Mouse (Mus musculus) large intestine, adult 2 months (tissue): ENCODE measurements at regions not wholly inside any gene's neighbourhood (a gene's known extent, or its start where the extent isn't known, plus 50 kb on each side); places are given as distances from the start of the nearest gene placed in this dataset.
A peak's percentile ranks its signal among the peaks of the same experiment; 100 is the strongest.

Experiments
- DNase-seq: peaks from one replicate; pipeline ENCODE4 v3.0.0-alpha.2; 2012; ENCODE audit warnings: low read depth, low spot score
- WGBS: fragments of 180-500 bp; shearing (Covaris S2); methylation state at CpG from one replicate; pipeline ENCODE4 v1.1.7; 2018; 5-methylcytosine and 5-hydroxymethylcytosine counted together

DNA sequence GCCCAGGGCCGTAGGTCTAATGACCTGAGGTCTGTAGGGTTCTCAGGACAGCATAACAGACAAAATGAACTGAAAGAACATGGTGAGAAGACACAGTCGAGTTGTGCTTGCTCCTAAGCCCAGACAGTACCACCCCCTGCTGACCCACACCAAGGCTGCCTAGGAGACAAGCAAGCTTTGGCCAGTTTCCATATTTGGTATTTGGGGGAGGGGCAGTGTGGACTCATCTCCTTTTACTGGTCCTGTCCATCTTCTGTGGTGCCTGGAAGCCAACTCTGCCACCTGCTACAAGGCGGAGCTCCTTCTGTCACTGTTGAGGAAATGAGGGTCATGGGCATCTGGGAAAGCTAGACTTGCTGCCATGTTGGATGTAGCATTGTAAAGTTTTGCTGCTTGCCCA, 68.9 kb downstream of the Tex29 start:
- no peak for DNase-seq
- 80% methylated on average over 3 of the region's 3 CpGs for WGBS

DNA sequence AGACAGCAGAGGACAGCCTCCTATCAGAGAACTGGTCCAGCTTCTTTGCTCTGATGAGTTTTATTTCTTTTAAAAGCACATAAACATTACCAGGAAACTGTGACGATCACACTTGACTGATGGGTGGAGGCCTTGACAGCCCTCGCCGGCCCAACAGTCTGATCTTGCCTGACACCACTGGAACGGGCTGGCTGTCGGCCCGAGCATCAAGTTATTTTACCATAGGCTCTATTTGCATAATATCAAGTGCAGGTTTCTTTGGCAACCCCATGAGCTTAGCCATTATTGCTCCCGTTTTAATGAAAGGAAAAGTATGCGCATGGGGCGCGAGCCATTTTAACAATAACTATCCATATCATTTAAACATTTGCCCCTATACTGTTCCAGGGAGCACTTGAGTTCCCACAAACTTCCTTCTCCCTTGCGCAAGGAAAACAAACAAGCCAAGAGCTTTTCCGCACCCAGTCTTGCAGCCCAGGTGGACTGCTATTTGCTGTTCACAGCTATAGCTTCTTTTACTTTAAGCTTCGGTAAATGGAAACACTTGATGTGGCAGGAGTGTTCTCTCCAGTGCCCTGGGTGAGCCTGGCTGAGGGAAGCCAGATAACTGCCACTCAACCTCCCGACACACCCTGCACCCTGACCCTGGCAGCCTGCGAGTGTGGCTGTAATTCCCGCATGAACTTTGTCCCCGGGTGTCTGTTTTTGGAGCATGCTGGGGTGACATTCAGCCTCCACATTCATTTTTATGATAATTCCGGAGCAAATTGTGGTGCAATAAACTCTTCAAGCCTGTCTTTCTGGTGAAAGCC, 71.6 kb downstream of the Tex29 start:
- 23% methylated on average over 18 of the region's 18 CpGs for WGBS
- DNase-seq, result peak; percentile 67

DNA sequence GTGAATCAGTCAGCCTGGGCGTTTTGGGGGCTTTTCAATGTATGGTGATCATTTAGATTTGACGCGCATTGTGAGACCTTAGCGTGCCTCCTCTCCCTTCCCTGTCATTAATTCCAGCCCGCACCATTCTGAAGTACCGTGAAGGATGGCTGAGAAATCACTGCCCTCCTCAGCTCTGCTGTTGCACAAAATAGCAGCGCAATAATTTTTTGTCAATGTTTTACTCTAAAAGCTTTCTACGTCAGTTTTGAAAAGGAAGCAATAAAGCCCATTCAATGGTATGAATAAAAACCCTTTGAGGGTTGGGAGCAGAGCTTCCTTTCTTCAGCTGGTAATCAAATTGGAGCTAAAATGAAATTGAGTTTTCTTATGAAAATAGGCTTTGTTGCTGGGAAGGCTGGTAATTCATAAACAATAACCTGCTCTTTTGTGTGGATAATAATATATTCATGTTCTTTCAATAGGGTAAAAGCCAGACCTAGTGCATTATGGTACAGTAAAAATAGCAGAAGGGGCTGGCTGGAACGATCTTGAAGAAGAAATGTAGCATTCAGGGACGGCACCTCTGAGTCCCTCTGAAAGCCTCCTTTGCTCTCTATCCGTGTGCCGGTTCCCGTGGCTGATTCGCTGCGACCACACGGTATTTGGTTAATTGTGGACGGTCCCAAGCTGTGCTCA, 72.3 kb downstream of the Tex29 start:
- peak; percentile 27 for DNase-seq
- whole genome bisulfite sequencing, result 37% methylated on average over 17 of the region's 17 CpGs

DNA sequence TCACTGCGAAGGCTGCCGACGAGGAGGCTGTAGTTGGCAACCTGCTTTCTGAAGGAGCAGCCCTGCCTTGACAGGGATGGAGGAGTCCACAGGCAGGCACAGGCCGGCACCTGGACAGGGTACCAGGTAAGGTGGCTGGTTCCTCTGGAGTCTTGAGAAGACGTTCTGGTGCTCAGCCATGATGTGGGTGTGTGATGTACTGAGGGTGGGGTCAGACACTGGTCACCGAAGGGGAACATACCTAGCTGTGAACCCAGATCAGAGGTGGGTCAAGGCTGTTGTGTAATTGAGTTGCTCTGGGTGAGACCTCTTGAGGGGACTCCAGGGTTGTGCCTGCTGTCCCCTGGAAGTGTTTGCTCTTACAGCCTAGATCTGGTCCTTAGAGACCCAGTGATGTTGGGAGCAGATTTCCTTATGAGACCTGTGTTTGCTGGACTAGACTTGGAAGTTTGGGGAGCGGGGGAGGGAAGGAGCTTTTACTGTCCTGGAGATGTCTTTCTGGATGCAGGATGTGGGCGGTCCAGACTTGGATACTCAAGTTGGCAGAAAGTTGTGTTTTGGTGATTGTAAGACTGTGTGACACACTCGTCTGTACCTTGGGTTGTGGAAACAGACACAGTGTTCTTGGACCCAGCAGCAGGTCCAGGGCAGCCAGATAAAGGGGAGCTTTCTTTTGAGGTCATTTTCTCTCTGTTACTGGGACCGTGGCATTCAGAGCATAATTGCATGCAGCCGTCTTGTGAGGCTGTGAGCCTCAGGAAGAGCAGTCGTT, 73.0 kb downstream of the Tex29 start:
- 52% methylated on average over 12 of the region's 12 CpGs for WGBS
- no peak for DNase-seq

DNA sequence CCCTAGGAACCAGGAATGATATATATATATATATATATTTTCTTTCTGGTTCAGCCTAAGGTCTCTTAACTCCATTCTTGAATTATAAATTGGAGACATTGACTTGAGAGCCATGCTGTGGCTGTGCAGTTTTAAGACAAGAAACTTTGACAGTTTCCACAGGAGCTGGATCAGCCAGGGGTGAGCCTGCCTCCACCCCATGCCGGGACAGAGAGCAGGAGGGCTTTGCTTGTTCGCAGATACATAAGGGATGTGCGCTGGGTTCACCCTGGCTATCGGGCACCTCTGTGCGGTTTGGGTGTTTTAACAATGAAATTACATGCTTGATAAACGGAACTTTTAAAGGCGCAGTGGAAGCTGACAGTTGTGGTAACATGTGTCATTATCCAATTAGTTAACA, 73.9 kb downstream of the Tex29 start:
- WGBS, result 70% methylated on average over 7 of the region's 7 CpGs
- no peak for DNase-seq

DNA sequence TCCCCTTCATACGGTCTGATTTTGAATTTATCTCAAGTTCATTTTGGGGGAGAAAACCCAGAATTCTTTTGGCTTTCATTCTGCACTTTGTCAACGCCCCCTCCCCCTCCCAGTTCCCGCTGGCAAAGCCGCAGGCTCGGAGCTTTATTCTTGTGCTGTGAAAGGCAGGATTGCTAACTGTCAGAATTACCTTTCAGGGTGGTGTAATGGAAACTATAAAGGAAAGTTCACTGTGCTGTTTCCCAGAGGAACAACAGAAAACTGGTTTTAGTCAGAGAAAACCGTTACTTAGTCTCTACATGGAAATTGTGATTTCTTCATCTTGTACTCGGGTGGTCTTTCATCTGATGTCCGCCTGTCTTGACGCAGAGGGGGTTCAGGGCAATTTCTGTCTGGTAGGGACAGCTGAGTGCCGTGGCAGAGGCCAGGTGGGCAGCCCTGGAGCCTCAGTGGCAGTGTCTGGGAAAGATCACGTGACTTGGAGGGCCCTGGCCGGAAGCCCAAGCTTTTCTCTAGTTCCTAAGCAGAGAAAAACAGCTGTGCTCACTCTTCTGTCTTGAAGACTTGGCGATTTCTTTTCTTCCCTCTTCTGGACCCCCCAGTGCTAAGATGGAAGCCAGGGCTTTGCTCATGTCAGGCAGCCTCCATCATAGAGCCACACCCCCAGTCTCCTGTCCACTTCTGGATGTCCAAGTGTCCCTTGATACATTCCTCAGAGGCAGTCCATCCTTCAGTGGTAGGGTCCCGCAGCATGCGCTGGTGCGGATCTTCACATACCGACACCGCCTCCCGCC, 74.6 kb downstream of the Tex29 start:
- no peak for DNase-seq
- WGBS, result 64% methylated on average over 19 of the region's 19 CpGs

DNA sequence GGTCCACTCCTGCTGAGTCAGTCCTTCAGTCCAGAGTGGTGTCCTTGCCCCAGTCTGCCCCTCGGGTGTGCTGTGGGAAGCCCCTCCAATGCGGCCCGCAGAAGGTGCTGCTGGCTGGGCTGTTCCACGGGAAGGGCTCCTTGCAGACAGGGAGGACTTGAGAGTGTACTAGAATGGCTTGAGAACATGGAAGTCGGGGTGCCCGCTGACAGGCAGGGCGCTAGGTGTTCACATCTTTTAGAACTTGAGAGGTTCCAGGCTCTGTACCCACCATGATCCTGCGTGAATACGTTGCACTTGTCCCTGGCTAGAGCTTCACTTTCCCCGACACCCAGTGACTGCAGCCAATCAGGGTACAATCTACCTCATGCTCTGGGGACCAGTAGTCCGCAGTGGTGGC, 75.4 kb downstream of the Tex29 start:
- 89% methylated on average over 11 of the region's 11 CpGs for WGBS
- no peak for DNase-seq

DNA sequence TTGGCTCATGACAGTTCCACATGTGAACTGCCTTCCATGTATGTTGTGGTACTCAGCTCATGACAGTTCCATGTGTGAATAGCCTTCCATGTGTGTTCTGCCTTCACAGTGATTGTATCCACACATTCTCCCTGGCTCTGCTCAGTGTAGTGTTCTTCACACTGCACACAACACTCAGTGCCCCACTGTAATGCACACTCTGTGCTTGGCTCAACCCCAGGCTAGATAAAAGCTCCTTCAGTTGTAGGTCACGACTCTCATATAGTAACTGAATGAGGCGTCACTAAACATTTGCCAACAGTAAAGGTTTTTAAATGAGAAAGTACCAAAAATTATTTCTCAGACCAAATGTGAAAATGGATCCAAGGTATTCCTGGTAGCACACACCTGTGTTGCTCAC, 79.6 kb downstream of the Tex29 start:
- 77% methylated on average over 2 of the region's 2 CpGs for WGBS

DNA sequence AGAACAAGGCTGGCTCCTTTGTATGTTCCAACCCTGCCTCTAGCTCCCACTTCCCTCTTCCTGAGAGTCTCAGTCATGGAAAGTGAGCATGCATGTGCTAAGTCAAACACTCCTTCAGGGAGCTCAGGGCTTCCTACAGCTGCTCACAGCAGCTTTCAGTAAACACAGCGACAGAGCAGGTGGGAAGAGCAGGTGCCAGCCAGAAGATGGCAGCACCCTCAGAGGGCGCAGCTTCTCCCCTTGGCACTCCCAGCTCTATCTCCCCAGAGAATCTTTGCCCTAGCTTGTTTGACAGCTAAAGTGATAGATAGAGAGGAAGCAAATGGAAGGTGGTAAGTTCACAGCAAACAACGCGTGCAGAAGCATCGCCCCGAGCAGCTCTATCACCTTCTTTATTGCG, 82.8 kb downstream of the Tex29 start:
- WGBS, result 39% methylated on average over 7 of the region's 7 CpGs
- DNase-seq, result no peak

More for the DNA sequence above, 79.6 kb downstream of the Tex29 start:
- no peak for DNase-seq

DNA sequence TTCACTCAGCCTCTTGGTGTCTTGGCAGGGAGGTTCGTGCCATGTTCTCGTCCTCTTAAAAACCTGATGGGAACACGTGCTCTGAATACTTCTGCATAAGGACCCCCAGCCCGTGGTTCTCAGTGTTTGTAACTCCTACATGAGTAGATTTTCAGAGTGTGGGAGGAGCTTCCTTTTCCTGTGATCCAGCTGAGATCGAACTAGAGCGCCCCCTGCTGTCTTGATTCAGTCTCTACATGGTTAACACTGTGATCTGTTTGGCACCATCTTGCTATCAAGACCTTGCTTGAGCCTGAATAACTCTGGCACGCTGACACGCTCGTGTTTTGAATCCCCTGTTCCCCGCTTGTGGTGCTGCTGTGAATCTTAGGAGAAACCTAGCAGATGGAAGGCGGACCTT, 83.9 kb downstream of the Tex29 start:
- 64% methylated on average over 11 of the region's 11 CpGs for WGBS
- no peak for DNase-seq

DNA sequence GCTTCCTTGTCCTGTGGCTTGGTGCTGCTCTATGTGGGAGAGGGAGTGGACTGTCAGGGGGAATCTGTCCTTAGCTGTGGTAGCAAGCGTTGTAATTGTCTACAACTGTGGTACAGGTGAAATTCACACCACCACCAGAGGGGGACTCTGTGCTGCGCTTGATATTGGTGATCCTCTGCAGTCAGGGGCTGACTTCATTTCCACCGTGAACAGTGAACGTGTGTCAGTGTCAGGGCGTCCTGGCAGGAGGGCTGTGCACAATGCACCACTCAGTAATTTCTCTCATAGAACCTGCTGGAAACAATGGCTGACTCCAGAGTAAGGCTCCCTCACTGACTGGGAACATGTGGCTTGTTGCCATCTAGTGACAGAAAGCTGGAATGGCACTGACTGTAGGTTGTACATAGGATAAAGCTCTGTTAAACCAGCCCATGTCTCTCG, 102.6 kb downstream of the Tex29 start:
- WGBS, result 26% methylated on average over 6 of the region's 6 CpGs
- DNase-seq, result peak; percentile 21

DNA sequence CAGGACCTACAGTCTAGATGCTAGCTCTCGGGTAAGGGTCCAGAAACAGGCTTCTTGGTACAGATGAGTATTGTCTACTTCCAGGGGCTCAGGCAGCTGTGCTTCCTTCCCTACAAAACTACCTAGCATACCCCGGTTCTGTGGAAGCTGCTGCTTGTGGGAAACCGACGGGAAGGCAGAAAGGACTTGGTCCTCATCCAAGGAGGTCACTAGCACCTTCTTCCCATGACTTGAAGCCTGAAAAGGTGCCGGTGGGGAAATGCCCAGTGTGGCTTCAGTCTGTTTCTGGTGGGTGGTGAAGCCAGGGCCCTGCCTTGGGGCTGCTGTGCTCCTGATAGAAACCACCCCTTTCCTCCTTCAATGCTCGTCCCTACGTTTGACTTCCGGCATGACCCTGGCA, 107.5 kb downstream of the Tex29 start:
- 75% methylated on average over 8 of the region's 8 CpGs for WGBS
- no peak for DNase-seq

DNA sequence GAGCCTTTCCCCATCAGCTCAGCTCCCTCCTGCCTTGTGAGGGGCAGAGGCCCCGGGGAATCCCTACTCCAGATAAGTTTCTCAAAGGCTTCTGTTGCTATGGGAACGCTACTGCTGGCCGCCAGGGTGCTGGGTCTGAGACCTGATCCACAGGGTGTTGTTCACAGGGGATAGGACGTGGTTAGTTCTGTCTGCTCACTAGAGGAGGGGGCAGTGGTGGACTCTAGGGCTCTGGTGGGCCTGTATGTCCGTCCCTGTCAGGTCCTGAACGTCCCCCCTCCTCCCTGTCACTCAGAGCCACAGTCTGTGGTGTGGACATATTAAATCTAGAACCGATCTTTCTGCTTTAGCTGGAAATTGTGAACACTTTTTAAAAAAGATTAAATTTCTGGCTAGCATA, 116.0 kb downstream of the Tex29 start:
- 21% methylated on average over 7 of the region's 7 CpGs for WGBS
- no peak for DNase-seq

DNA sequence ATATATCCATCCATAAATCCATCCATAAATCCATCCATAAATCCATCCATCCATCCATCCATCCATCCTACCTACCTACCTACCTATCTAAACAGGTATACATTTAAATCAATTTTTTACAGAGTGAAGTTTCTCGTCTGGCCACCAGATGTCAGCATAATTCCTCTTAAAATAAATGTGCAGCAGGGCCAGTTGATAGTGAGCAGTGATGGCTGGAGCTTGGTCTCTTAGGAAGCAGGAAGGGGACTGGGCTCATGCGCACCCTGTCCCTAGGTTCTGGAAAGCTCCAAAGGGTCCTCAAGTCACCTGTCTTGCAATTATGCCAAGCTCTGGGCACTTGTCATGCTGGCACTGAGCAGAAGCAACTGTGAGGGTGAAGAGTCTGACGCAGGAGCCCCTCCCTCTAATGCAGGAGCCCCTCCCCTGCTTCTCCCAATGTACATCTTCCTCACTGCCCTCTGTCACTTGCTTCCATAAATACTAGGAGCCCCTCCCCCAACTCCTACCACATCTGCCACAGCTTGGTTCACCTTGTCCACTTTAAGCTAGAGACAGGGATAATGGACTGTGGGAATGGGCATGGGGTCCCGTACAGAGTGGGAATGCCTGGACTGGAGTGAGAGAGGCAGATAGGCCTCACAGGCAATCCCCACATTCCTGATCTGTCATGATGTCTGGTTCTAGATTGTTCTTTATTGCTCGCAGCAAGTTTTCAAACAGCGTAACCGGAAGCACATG, 116.9 kb downstream of the Tex29 start:
- peak; percentile 24 for DNase-seq
- WGBS, result 69% methylated on average over 7 of the region's 7 CpGs

DNA sequence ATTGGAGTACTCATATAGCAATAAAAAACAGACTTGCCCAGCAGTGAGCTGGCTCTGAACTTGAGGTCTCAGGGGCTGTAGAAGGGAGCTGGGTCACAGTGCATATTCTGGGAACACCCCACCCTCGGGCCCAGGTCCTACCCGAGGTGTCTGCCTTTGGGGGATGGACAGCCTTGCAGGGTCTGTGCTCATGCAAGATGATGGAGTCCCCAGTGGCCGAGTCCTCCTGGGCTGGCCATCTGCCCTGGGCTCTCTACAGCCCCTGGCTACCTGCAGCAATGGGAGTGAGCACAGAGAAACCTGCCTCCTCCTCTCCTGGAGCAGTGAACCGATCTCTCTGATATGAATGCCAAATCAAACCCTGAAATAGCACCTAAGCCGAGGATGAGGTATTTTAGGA, 117.9 kb downstream of the Tex29 start:
- no peak for DNase-seq
- 57% methylated on average over 5 of the region's 5 CpGs for WGBS

DNA sequence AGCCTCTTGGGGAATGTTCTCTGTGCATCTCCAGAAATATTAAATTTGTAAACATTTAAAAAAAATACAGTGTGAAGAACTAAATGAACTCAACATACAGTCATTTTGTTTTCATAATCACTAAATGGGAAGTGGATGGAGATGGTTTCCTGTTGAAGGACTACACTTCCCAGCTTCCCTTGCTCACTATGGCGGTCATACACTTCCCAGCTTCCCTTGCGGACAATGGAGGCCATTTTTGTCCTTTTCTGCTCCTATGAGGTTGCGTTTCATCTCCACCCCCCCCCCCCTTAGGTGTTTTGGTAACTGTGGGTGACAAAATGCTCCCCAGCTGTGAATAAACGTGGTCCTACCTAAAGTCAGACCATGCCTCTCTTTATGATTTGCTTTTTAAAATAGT, 119.2 kb downstream of the Tex29 start:
- WGBS, result 67% methylated on average over 4 of the region's 4 CpGs
- no peak for DNase-seq

DNA sequence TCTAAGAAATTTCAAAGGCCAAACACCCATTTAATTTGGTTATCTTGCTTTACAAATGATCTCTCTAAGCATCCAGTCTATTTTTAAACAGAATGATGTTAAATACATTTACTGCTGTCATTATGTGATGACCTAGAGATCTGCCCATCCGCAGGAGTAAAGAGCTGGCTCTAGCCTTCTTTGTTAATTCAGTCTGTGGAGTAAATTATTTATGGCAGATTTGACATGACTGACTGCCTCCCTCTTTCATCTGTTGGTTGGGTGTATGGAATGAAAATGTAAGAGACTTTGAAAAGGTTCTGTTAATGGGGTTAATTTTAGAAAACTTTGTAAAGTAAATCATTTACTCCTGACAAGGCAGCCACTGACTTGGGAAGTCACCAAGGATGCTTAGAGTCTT, 123.3 kb downstream of the Tex29 start:
- no peak for DNase-seq
- WGBS, result 37% methylated on average over 1 of the region's 1 CpGs

DNA sequence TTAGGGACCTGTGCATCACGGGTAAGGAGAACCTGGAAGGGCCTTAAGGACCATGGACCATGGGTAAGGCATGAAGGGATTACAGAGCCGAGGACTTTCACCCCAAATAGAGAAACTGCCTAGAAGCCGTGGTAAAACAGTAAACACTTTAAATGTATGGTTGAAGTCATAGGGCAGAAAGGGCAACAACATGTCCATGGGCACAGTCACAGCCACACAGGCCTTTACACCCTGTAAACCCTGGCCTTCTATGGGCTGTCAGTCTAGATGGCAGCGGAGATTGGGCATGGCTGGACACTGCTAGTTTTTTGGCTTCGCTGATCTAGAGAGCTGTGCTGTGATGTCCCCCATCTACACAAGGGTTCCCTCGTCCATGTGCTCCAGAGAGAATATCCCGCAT, 127.4 kb downstream of the Tex29 start:
- no peak for DNase-seq
- 75% methylated on average over 7 of the region's 7 CpGs for whole genome bisulfite sequencing

DNA sequence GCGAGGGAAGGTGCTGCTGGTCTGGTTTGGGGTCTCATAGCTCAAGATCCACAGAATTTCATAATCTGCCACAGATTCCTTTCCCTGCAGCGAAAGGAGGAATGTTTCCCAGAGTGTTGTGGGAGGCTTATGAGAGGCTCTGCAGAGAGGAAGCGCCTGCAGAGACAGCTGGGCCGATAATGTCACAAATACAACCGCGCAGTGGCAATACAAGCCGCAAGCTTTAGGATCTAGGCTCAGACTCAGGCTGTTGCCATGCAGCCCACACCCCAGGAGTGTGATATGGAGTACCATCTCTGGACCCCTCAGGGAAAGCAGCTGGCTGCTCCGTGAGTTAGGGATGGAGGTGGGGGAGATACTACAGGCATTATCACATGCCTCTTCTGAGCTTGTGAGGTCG, 130.2 kb downstream of the Tex29 start:
- no peak for DNase-seq
- WGBS, result 87% methylated on average over 9 of the region's 9 CpGs
